Mouse (Mus musculus) bone marrow macrophage, adult 2 months (primary cell): ENCODE measurements around the gene Rpl18a. TPM values are rescaled to one million over a fixed set of nuclear protein-coding genes. Genes with fewer than 3 reads are reported as not detected.

Source experiments
- H3K27ac ChIP-seq: 2 replicates; pipeline ENCODE4 v1.5.1; 2012; ENCODE audit warnings: low read depth, low read length; ENCODE audit not compliant: insufficient read depth
- H3K4me1 ChIP-seq: 2 replicates; pipeline ENCODE4 v1.6.1; 2012; ENCODE audit warnings: low read length; ENCODE audit not compliant: control insufficient read depth, insufficient read depth
- H3K4me3 ChIP-seq: 2 replicates; pipeline ENCODE4 v1.5.1; 2012; ENCODE audit warnings: mild to moderate bottlenecking, low read length, moderate library complexity; ENCODE audit not compliant: insufficient read depth
- CTCF ChIP-seq: IDR thresholded peaks from 2 replicates; pipeline ENCODE4 v1.5.1; 2012; ENCODE audit warnings: low read depth, mild to moderate bottlenecking, low read length, moderate library complexity
- POLR2A ChIP-seq: IDR thresholded peaks from 2 replicates; pipeline ENCODE4 v1.6.1; 2012; ENCODE audit warnings: mild to moderate bottlenecking, low read depth, low read length, borderline replicate concordance
- polyA plus RNA-seq: library from polyadenylated mRNA; stranded (reverse); fragments of >200 nt; gene quantifications from 2 replicates; pipeline ENCODE4 v1.2.4, GENCODE M21; 2012; ENCODE audit not compliant: missing spikeins, insufficient read depth, insufficient read length

Gene Rpl18a
- polyA plus RNA-seq, 1 experiment: 1,824 TPM

DNA sequence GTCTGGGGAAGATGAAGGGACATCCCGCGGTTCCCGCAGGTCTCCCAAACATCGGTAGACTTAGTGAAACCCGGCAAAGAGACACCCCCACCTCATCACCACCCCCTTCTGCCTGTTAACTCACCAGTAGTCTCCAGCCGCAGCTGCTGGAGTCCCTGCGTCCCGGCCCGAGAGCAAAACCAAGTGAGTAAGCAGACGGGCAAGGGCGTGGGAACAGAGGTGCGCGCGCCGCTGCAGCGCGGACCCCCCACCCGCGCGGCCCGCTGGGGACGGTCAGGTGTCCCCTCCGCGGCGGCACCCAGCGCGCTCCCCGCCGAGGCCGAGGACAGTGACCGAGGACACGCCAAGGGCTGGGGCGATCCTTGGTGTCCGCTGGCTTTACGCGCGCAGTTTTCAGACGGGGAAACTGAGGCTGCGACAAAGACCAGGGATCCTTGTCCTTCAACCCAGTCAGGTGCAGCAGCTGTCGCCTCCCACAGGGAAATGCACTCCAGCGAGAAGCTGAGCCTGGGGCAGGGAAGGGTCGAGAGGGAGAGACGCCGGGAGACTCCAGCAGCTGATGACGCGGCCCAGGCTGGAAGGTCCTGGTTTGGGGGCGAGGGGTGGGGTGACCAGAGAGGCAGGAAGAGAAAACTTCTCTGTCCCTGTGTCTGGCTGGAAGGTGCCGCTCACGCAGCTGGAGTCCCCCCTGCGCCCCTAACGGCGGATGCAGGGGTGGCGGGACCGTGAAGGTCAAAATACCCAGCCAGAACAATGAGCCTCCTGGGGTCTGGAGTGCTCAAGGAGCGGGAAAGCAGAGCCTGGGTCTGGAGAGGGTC, 34.2 kb downstream of the Rpl18a start, which contains the start of gene Kcnn1:
Gene Kcnn1 (minus strand): TSS at position 435 of the 818 bp plus-strand sequence.
- Histone ChIP-seq H3K27ac (no peak within 1 kb of the TSS), H3K4me3 (peak within 1 kb of the TSS; percentile 45), H3K4me1 (peaks cover 20% of the 10 kb centered on the region)
- TF ChIP-seq CTCF (no peak), POLR2A (no peak)

DNA sequence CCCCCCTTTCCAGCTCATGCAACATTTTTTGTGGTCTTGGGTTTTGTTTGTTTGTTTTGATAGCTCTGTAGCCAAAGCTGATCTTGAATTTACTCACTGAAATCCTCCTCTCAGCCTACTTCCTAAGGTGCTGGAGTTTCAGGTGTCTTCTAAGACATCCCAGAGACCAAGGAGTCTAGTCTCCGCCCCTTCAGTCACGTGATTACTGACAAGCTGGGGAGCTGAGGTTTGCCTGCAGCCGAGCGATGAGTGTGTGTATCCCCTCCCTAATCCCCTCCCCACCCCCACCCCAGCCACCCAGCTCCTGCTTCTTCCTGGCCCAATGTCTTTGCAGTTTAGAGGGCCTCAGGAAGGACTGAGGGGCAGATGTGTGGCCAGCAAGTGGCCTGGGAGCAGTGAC, 39.7 kb downstream of the Rpl18a start:
- Histone ChIP-seq H3K27ac (no peak overlapping the region), H3K4me1 (peaks cover 26% of the 10 kb centered on the region), H3K4me3 (no peak overlapping the region)
- TF ChIP-seq POLR2A: no peak
- TF ChIP-seq CTCF: no peak

DNA sequence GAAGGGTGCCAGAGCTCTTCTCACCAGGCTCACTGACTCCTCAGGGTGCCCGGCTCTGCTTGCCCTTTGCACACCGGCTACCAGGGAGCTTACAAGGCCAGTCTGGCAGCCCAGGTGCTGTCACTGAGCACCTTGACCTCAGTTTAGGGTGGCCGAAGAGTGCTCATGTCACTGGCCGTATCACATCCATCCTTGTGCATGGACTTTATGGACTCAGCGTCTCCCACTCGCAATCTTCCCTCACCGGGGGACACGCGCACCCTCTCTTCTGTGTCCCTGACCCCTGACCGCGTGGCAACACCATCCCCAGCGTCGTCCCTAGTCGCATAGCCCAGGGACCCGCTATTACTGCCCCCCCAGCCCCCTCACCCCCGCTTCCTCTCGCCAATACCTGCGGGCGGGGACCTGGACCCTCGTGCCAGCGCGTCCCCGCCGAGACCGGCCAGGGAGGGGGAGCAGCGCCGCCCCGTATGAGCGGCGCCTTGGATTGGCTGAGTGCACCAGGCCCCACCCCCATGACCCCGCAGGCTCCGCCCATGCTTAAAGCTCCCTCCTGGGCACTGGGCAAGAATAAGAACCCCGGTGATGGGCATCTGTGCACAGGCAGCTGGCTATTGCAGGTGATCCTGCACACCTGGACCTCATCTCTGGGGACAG, 40.5 kb downstream of the Rpl18a start:
- peak overlapping the region; percentile 43 for H3K4me3 ChIP-seq
- TF ChIP-seq CTCF: no peak
- no peak for TF ChIP-seq POLR2A

DNA sequence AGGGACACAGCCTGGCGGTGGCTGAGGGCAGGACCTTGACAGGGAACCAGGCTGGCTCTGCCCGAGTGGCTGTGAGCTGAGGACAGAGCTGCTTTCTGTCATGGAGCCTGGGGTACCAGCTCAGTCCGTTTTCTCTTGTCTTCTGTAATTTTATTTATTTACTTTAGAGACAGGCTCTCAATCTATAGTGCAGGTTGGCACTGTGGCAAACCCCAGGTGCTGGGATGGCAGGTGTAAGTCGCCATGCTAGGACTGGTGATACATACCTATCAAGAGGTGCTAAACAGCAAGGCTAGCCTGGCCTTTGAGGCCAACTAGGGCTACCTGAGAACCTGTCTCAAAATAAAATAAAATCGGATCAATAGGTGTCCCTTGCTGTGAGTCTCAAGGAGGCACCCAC, 41.2 kb downstream of the Rpl18a start:
- no peak overlapping the region; the same call in 1 of the 2 replicates for H3K4me3 ChIP-seq
- TF ChIP-seq CTCF: no peak
- TF ChIP-seq POLR2A: no peak

More for the DNA sequence above, 40.5 kb downstream of the Rpl18a start:
- Histone ChIP-seq H3K4me1 (peaks cover 26% of the 10 kb centered on the region), H3K27ac (no peak overlapping the region)

DNA sequence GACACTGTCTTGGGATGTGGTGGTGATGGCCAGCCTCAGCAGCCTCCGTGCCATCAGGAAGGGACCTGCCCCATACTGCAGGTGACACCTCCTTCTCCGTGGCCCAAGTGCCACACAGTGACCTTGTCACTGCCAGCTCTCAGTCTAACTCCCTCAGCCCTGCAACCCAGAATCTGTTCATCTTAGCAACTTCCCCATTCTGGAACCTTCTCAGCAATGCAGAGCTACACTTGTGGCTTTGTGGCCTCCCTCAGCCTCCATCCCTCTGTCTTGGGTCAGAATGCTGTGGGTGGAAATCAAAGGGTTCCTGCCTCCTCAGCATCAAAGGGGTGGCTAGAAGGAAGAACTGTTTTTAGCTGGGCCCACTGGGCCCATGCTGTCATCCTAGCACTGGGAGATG, 43.3 kb downstream of the Rpl18a start:
- TF ChIP-seq CTCF (no peak), POLR2A (no peak)
- H3K4me1 ChIP-seq: peaks cover 21% of the 10 kb centered on the region
- peak overlapping the region; percentile 17; the same call in 1 of the 2 replicates for H3K27ac ChIP-seq
- H3K4me3 ChIP-seq: no peak overlapping the region

More for the DNA sequence above, 41.2 kb downstream of the Rpl18a start:
- Histone ChIP-seq H3K4me1 (peaks cover 26% of the 10 kb centered on the region), H3K27ac (no peak overlapping the region)

DNA sequence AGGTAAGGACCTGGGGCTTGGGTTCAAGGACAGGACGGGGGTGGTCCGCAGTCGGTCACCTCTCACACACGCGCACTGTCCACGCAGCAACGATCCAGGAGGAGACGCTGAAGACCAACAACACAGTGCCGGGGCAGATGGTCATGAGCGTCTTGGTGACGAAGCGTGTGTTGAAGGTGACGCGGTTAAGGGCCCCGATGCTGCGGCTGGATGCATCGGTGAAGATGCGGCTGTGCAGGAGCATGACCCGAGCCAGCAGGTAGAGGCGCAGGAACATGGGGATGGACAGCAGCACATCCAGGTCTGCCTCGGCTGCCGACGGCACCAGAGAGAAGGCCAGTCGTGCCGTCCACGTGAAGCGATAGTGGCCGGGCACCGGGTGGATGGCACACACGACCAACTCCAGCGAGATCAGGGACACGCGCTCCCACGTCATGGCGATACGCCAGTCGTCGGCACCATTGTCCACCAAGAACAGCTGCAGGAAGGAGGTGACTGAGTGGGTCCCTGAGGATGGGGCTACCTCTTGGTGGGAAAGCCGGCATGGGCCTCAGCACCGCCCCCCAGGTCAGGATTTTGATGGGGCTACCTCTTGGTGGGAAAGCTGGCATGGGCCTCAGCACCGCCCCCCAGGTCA, 44.5 kb downstream of the Rpl18a start:
- H3K4me1 ChIP-seq: peaks cover 13% of the 10 kb centered on the region
- TF ChIP-seq CTCF (no peak), POLR2A (no peak)

DNA sequence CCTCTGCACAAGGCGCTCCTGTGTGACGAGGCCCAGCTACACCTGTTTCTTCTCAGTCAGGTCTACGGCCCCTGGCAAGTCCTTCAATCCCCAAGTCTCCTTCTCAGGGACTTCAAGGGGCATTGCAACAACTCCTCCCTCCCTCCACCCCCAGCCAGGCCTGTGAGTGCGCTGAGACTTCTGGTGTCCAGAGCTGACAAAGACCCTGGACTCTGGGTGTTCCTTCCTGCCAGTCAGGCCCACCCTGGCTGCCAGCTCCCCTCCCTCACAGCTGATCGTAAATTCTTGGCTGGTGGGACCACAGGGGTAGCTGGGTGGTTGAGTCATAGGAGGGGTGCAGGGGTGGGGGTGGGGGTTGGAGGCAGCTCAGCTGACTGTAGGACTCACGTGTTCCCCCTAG, 45.4 kb downstream of the Rpl18a start:
- H3K4me3 ChIP-seq: no peak overlapping the region
- peaks cover 13% of the 10 kb centered on the region for H3K4me1 ChIP-seq
- TF ChIP-seq POLR2A (no peak), CTCF (no peak)
- H3K27ac ChIP-seq: no peak overlapping the region

More for the DNA sequence above, 44.5 kb downstream of the Rpl18a start:
- H3K27ac ChIP-seq: no peak overlapping the region
- H3K4me3 ChIP-seq: no peak overlapping the region

DNA sequence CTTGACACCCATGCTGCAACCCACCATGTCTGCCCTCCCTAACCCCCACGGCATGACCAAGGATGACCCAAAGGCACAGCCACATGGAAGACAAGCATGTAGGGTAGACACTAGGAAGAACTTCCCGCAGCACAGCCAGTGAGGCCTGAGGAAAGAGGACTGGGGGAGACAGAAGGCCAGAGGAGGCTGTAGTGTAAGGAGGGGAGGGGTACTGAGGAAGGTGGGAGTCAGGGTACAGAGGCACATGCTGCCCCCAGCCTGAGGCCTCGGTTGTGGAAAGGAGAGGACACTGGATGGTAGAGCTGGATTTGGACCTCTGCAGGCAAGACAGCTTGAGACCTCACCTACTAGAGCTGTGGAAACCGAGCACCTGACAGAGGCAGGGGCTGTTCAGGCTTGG, 46.3 kb downstream of the Rpl18a start:
- TF ChIP-seq CTCF: no peak
- no peak for TF ChIP-seq POLR2A
- no peak overlapping the region for H3K27ac ChIP-seq
- peaks cover 13% of the 10 kb centered on the region for H3K4me1 ChIP-seq
- H3K4me3 ChIP-seq: no peak overlapping the region

DNA sequence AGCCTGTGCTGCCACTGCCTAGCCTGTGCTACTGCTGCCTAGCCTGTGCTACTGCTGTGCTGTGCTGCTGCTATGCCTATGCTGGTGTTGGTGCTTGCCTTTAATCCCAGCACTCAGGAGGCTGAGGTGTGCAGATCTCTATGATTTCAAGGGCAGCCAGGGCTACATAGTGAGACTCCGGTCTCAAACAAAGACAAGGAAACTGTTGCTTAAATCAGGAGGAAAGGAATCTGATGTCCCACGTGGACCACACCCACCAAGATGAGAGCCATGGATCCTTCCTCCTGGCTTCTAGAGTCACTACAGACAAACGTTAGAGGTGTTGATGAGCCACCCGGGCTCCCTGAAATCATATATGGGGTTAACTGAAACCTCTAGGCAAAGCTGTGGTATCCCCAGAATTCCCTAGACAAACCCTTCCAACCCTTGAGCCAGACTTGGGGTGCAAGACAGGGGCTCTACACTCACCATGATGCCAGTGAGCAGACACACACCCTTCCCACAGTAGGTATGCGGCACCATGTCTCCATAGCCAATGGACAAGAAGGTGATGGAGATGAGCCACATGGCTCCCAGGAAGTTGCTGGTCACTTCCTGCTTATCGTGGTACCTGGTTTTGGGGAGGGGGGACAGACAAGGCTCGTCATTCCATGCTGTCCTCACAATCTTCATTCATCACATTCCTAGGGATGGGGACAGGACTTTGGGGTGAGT, 46.9 kb downstream of the Rpl18a start:
- Histone ChIP-seq H3K4me3 (no peak overlapping the region), H3K4me1 (peaks cover 13% of the 10 kb centered on the region), H3K27ac (no peak overlapping the region)
- no peak for TF ChIP-seq POLR2A
- TF ChIP-seq CTCF: no peak
